Mouse (Mus musculus): ENCODE data around the gene Rnd2.

- TF ChIP-seq CTCF (IDR thresholded peaks at IDR 0.05; ENCODE audit: borderline replicate concordance, control insufficient read depth, extremely low read depth, insufficient read depth, low read length, poor library complexity) = no peak
- no peak for TF ChIP-seq POLR2A (IDR thresholded peaks at IDR 0.05; ENCODE audit: control insufficient read depth, extremely low read depth, insufficient read depth, low read length, poor library complexity)
Observed at GRCm38 (mm10) chr11:101483804-101484203, 19.0 kb downstream of the Rnd2 start.
